ENCODE assay signal across 19 mouse cellular contexts in genomic region chr6:96797451-96797850, GRCm38 (mm10).
"Had no signal": no experiment of that assay in that cellular context is flagged by ENCODE, and none has a peak within 500 bp of the region (broad histone marks: within the 10 kb centered on the region; RNA-seq: fewer than 3 reads in every experiment).

No protein-coding gene starts in this region.

- DNase-seq: lung, adult 18-20 months; lung, postnatal 10 days; lung, postnatal 4 days; midbrain, embryonic 14.5 days; right cerebral cortex, adult 18-20 months; right cerebral cortex, postnatal 25 days; right cerebral cortex, postnatal 4 days; spleen, adult 18-20 months; thymus, adult 2 months; thymus, postnatal 25 days; thymus, postnatal 4 days had no signal

- H3K4me3 ChIP-seq: lung, embryonic 15.5 days; midbrain, embryonic 10.5 days; midbrain, embryonic 12.5 days; myocyte; neural tube, embryonic 13.5 days; neural tube, embryonic 15.5 days had no signal

- H3K9ac ChIP-seq: liver, embryonic 14.5 days; lung, embryonic 15.5 days; midbrain, embryonic 12.5 days; neural tube, embryonic 13.5 days; neural tube, embryonic 15.5 days had no signal

- H3K4me2 ChIP-seq: lung, embryonic 15.5 days; midbrain, embryonic 12.5 days; neural tube, embryonic 13.5 days; neural tube, embryonic 15.5 days had no signal

- ATAC-seq: midbrain, embryonic 16.5 days had no signal

- H3K27me3 ChIP-seq: lung, embryonic 15.5 days; midbrain, embryonic 12.5 days; neural tube, embryonic 13.5 days; neural tube, embryonic 15.5 days had no signal

- H3K27ac ChIP-seq: liver, embryonic 14.5 days; lung, embryonic 15.5 days; midbrain, embryonic 10.5 days; midbrain, embryonic 12.5 days; neural tube, embryonic 13.5 days; neural tube, embryonic 15.5 days had no signal

- H3K36me3 ChIP-seq: lung, embryonic 15.5 days; midbrain, embryonic 10.5 days; midbrain, embryonic 12.5 days; neural tube, embryonic 13.5 days; neural tube, embryonic 15.5 days had no signal

- H3K9me3 ChIP-seq: lung, embryonic 15.5 days; midbrain, embryonic 10.5 days; midbrain, embryonic 12.5 days; neural tube, embryonic 13.5 days; neural tube, embryonic 15.5 days had no signal

- H3K4me1 ChIP-seq: lung, embryonic 15.5 days; midbrain, embryonic 10.5 days; midbrain, embryonic 12.5 days; neural tube, embryonic 13.5 days; neural tube, embryonic 15.5 days had no signal
